Mouse (Mus musculus) MEL (cell line): ENCODE measurements at regions not wholly inside any gene's neighbourhood (a gene's known extent, or its start where the extent isn't known, plus 50 kb on each side); places are given as distances from the start of the nearest gene placed in this dataset.

Experiments
- EP300 ChIP-seq, 2 experiments: IDR thresholded peaks; 2 replicates each; pipeline ENCODE4 v1.6.1; 2011; ENCODE audit warnings: improper control_type of control experiment in 2 of 2, low read length in 2 of 2, low read depth in 1 of 2, mild to moderate bottlenecking in 1 of 2
- TAL1 ChIP-seq: IDR thresholded peaks from 2 replicates; pipeline ENCODE4 v1.6.1; 2012; ENCODE audit warnings: mild to moderate bottlenecking, inconsistent platforms, low read length, moderate library complexity, mixed read lengths

GRCm38 (mm10) chr11:37735992-37736391 is 500.2 kb upstream of the Tenm2 start:
- TF ChIP-seq EP300 (IDR thresholded peaks at IDR 0.05; ENCODE audit: low read depth in 1 of 2, low read length in 2 of 2) (no peak), TAL1 (no peak)
